Mouse (Mus musculus) thymus, postnatal 25 days (tissue): ENCODE data around the gene Ppfia2.

Experiments used
- DNase-seq: peaks from one replicate; pipeline ENCODE4 v3.0.0; 2022

Gene Ppfia2

GRCm38 (mm10) chr10:106928576-106929332 is 458.6 kb downstream of the Ppfia2 start:
- no peak for DNase-seq

DNA sequence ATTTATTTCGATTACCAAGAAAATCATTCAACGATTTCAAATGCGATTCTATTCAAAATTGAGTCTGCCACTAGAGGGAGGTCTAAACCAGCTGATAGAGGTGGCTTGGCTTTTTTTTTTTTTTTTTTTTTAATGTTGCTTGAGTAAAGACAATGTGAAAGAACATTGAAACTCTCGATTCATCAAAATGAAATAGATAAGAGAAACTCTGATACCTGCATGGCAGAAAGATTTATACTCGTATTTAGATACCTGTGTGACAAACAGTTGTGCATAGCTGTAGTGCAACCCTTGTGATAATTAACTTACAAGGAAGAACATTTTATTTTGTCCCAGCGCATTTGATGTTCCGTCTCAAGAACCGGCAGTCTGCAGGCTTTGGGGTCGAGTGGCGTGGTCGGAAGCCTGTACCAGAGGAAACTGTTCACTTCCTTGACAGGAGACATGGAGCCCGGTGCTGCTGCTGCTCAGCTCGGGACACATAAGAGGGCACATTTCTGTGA is 462.5 kb downstream of the Ppfia2 start:
- no peak for DNase-seq

DNA sequence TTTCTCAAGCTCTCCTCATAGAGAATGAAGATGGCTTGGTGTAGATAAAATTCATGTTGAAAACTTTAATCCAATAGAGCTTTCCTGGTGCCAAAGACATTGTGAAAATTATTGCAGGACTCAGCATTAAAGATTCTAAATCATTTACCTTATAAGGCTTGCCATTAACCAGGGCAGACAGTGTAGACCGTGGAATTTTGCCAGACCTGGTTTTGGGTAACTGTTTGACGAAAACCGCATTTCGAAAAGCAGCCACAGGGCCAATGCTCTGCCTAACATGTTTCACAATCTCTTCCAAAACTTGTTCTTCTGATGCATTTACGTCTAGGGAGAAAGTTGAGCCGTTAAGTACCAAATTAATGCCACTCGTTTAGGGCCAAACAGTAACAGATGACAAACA is 466.9 kb downstream of the Ppfia2 start:
- DNase-seq, result no peak

GRCm38 (mm10) chr10:106938851-106939250 is 468.7 kb downstream of the Ppfia2 start:
- no peak for DNase-seq

GRCm38 (mm10) chr10:106939441-106939840 is 469.3 kb downstream of the Ppfia2 start:
- DNase-seq, result no peak

DNA sequence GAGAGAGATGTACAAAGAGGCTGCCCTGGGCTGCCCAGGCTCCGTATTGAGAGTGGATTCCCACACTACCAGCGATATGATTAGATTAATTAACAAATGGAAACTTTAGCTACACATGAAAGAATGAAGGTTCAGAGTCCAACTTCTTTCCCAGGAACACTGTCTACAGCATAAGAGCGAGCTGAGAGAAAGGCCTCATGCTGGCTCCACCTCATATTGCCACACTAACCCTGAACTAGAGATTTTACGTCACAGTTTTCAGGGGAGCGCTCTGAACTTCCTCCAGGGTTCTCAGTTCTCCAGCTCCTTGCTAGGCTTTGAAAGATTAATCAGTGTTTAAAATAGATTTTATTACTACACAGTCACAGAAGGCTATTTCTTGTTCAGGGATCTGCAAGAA is 471.2 kb downstream of the Ppfia2 start:
- DNase-seq, result no peak

DNA sequence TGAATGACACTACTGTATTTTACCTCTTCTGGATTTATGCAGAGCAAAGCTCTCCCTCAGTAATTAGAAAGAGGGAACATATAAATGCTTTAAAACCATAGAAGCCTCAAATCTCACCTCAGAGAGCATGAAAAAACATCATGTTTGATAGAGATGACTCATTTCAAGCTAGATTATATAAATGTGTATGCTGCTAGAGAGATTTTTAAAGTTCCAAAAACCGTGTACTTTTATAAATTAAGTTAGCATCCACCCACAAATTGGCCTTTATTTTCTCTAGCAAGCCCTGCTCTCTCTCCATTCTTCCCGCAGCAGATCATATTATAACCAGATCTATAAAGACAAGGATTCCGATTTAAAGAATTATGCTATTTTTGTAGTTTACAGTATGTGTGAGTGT is 488.9 kb downstream of the Ppfia2 start:
- DNase-seq, result no peak

- DNase-seq, result no peak
Observed at GRCm38 (mm10) chr10:106975193-106976141, 505.3 kb downstream of the Ppfia2 start.
